Mouse (Mus musculus) intestine, embryonic 14.5 days (tissue): Measurements from ENCODE around the gene Uck1. TPM values are rescaled to one million over a fixed set of nuclear protein-coding genes. Genes with fewer than 3 reads are reported as not detected.

Experiments used
- ATAC-seq: fragments of 200-750 bp; cut with Nextera tagmentation; replicated peaks from 2 replicates; pipeline ENCODE4 v1.8.0; 2017; ENCODE audit warnings: low read depth, moderate number of reproducible peaks, moderate TSS enrichment, moderate library complexity; ENCODE audit not compliant: low FRiP score, low TSS enrichment
- DNase-seq: peaks from one replicate; pipeline ENCODE4 v3.0.0-alpha.2; 2018; ENCODE audit warnings: low spot score
- H3K27ac ChIP-seq: fragments of 300-500 bp; sonication (generic); 2 replicates; pipeline ENCODE4 v1.5.1; 2014; ENCODE audit warnings: low read depth, mild to moderate bottlenecking, control low read depth
- H3K27me3 ChIP-seq: fragments of 300-500 bp; sonication (generic); replicated peaks from 2 replicates; pipeline ENCODE4 v1.6.1; 2014; ENCODE audit warnings: low read length, control low read depth; ENCODE audit not compliant: control insufficient read depth, insufficient read depth
- H3K36me3 ChIP-seq: fragments of 300-500 bp; sonication (generic); 2 replicates; pipeline ENCODE4 v1.6.1; 2014; ENCODE audit warnings: low read length, control low read depth; ENCODE audit not compliant: control insufficient read depth, insufficient read depth
- H3K4me1 ChIP-seq: fragments of 300-500 bp; sonication (generic); replicated peaks from 2 replicates; pipeline ENCODE4 v1.6.1; 2014; ENCODE audit warnings: low read length, control low read depth, mixed read lengths; ENCODE audit not compliant: control insufficient read depth, insufficient read depth
- H3K4me2 ChIP-seq: fragments of 300-500 bp; sonication (generic); 2 replicates; pipeline ENCODE4 v1.6.1; 2014; ENCODE audit warnings: low read length
- H3K4me3 ChIP-seq: fragments of 300-500 bp; sonication (generic); 2 replicates; pipeline ENCODE4 v1.5.1; 2014; ENCODE audit warnings: low read depth, low read length, control low read depth, mixed read lengths
- H3K9ac ChIP-seq: fragments of 300-500 bp; sonication (generic); 2 replicates; pipeline ENCODE4 v1.6.1; 2014; ENCODE audit warnings: mild to moderate bottlenecking, low read length
- H3K9me3 ChIP-seq: fragments of 300-500 bp; sonication (generic); 2 replicates; pipeline ENCODE4 v1.6.1; 2016; ENCODE audit warnings: low read length, control low read depth; ENCODE audit not compliant: control insufficient read depth
- WGBS: fragments of 180-500 bp; shearing (Covaris S2); extraction: QIAGEN DNeasy Blood & Tissue Kit; methylation state at CpG from one replicate; pipeline ENCODE4 v1.1.7; 2014; 5-methylcytosine and 5-hydroxymethylcytosine counted together
- polyA plus RNA-seq: library from polyadenylated mRNA; unstranded; fragments of >200 nt; fragmentation: Nextera tagmentation; extraction: Ambion mirVana; gene quantifications from 2 replicates; pipeline ENCODE4 v1.2.1, GENCODE M21; 2014

Gene Uck1
- polyA plus RNA-seq, 1 experiment from 2014 or later = 61.8 TPM

DNA sequence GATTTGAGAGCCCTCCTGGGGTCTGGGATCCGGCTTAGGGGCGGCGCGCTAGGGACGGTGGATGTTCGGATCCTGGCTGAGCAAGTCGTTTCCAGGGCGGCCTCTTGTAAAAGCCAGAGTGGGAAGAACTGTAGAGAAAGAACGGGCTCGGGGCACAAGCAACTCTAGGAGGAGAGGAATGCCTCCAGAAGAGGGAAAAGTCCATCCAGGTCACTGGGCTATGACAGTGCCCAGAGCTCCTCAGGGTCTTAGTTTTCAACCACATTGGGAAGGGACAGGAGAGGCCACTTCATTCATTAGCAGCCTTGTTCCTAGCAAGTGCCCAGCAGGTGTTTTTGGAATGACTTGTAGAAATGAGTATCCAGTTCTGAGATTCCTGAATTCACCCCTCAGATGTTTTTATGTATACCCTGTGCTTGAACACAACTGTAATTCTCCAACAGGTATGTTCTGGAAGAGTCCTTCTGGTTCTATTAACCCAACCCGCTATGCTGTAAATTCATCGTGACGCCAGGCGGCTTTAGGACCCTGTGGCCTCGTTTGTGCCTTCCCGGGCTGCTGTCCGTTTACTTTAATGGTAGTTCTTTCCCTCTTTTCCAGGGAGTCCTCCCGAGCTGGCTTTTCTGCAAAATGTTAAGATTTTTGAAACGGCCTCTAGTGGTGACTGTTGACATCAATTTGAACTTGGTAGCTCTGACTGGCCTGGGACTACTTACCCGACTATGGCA, 23.0 kb downstream of the Uck1 start:
- Histone ChIP-seq H3K9me3 (no peaks in the 10 kb centered on the region), H3K4me3 (peak overlapping the region; percentile 72), H3K36me3 (peaks cover 24% of the 10 kb centered on the region), H3K27ac (peak overlapping the region; percentile 84), H3K4me2 (peak overlapping the region; percentile 94), H3K27me3 (no peaks in the 10 kb centered on the region), H3K4me1 (peaks cover 12% of the 10 kb centered on the region), H3K9ac (peak overlapping the region; percentile 72)
- ATAC-seq = peak; percentile 45; the same call in 1 of the 2 replicates
- peak; percentile 70 for DNase-seq
- under 1% methylated on average over 20 of the region's 20 CpGs for WGBS

DNA sequence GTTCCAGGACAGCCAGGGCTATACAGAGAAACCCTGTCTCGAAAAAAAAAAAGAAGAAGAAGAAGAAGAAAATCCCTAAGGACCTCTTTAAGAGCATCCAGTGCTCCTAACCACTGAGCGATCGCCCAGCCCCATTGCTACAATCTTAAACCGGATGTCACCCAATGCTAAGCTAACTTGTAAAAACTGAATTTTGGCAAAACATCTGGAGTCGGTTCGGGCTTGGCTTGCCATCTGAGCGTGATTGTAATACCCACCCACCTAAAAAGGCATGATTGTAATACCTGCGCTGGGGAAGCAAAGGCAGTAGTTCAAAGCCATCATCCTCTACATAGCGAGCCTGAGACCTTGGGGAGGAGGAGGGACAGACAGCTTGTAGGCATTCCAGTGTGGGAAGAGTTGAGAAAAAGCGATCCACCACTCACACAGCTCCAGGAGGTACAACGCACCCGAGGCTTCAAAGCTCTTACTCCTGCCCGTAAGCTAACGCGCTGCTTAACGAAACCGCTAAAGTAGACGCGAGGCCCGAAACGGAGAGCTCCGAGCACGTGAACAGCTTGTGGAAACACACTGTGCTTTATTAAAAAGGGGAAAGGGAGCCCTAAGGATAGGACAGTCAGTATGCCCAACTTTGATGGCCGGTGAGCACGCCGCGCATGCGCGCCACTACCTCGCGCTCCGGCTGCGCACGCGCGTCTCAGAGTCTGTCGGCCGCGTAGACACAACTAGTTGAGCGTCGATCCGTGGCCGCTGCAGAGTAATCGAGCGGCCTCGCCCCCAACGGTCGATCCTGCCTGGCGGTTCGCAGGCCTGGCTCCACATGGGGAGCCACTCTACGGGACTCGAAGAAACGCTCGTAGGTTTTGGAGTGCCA, 23.8 kb downstream of the Uck1 start, which contains the start of gene Pomt1:
TSS of gene Pomt1 (plus strand) at position 705 of the 874 bp plus-strand sequence.
- WGBS = under 1% methylated on average over 54 of the region's 54 CpGs
- Histone ChIP-seq H3K4me3 (peak within 1 kb of the TSS; percentile 72), H3K9me3 (no peaks in the 10 kb centered on the region), H3K4me1 (peaks cover 12% of the 10 kb centered on the region), H3K27ac (peak within 1 kb of the TSS; percentile 84), H3K9ac (peak within 1 kb of the TSS; percentile 72), H3K36me3 (peaks cover 32% of the 10 kb centered on the region), H3K27me3 (no peaks in the 10 kb centered on the region), H3K4me2 (peak within 1 kb of the TSS; percentile 94)
- ATAC-seq = peak; percentile 89
- DNase-seq = peak; percentile 91

DNA sequence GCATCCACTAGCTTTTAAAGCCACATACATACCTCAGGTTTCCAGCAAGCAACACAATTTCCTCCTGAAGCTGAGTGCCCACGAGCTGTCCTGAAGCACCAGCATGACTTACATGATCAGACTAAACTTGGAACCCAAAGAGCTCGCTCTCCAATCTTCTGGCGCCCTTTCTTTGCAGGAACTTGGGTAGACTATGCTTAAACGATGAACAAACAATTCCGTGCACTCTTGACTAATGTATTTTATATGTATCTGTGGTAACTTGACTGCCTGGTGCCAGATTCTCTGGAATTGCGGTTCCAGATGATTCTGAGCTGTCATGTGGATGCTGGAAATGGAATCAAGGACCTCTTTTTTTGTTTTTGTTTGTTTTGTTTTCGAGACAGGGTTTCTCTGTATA, 24.5 kb downstream of the Uck1 start:
- ATAC-seq = no peak

DNA sequence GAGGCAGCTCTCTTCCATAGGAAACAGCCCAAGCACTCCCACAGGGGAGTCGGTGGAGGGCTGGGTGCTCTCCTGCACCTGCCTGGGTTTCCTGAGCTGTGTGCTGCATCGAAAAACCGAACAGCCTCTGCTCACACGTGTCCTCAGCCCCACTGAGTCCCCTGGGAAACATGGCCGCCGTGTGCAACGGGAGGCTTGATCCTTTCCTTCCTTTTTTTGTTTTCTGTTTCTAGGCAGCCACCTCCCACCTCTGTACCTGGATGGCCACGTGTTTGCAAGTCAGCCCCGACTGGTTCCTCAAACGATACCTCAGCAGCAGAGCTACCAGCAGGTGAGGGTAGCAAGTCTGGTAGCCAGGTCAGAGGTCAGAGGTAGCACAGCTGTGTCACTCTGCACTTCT, 37.9 kb downstream of the Uck1 start:
- DNase-seq = no peak
- H3K9me3 ChIP-seq = no peaks in the 10 kb centered on the region
- H3K27ac ChIP-seq = no peak overlapping the region
- 84% methylated on average over 10 of the region's 10 CpGs for WGBS
- H3K4me1 ChIP-seq = no peaks in the 10 kb centered on the region
- H3K36me3 ChIP-seq = peaks cover 100% of the 10 kb centered on the region
- no peaks in the 10 kb centered on the region for H3K27me3 ChIP-seq
- no peak overlapping the region for H3K9ac ChIP-seq
- no peak for ATAC-seq
- no peak overlapping the region for H3K4me3 ChIP-seq
- no peak overlapping the region for H3K4me2 ChIP-seq

More for the DNA sequence above, 24.5 kb downstream of the Uck1 start:
- 31% methylated on average over 7 of the region's 7 CpGs for WGBS
- Histone ChIP-seq H3K4me2 (peak overlapping the region; percentile 94), H3K4me1 (peaks cover 12% of the 10 kb centered on the region), H3K9ac (peak overlapping the region; percentile 72), H3K9me3 (no peaks in the 10 kb centered on the region), H3K27ac (peak overlapping the region; percentile 84), H3K27me3 (no peaks in the 10 kb centered on the region), H3K4me3 (peak overlapping the region; percentile 72), H3K36me3 (peaks cover 36% of the 10 kb centered on the region)
- no peak for DNase-seq

- Histone ChIP-seq H3K27ac (no peak overlapping the region), H3K9ac (no peak overlapping the region), H3K4me2 (no peak overlapping the region), H3K4me3 (no peak overlapping the region), H3K36me3 (peaks cover 100% of the 10 kb centered on the region), H3K27me3 (no peaks in the 10 kb centered on the region), H3K4me1 (no peaks in the 10 kb centered on the region), H3K9me3 (no peaks in the 10 kb centered on the region)
- ATAC-seq = no peak
- WGBS = 88% methylated on average over 7 of the region's 7 CpGs
- DNase-seq = no peak
Observed at GRCm38 (mm10) chr2:32221577-32221976, 38.4 kb downstream of the Uck1 start.

DNA sequence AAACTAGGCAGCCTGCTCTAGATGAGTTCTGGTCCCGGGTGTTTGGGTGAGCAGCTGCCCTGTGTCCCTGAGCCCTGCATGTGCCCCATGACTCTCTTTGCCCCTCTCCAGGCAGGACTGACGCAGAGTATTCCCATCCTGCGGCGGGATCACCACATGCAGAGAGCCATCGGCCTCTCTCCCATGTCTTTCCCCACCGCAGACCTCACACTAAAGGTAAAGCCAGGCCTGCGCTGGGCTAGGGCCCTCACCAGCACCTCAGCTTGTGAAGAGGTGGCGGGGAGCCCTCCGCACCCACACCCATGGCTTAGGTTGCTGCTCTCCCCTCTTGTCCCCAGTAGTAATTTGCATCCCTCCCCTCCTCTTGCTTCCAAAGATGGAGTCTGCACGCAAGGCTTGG, 39.0 kb downstream of the Uck1 start:
- H3K4me3 ChIP-seq = no peak overlapping the region
- ATAC-seq = no peak

GRCm38 (mm10) chr2:32220021-32220420, 39.9 kb downstream of the Uck1 start:
- Histone ChIP-seq H3K4me2 (no peak overlapping the region), H3K9ac (no peak overlapping the region), H3K4me3 (no peak overlapping the region), H3K27me3 (no peaks in the 10 kb centered on the region), H3K4me1 (no peaks in the 10 kb centered on the region), H3K9me3 (no peaks in the 10 kb centered on the region), H3K36me3 (peaks cover 100% of the 10 kb centered on the region), H3K27ac (no peak overlapping the region)
- ATAC-seq (no peak), DNase-seq (no peak)
- 88% methylated on average over 6 of the region's 6 CpGs for WGBS

More for the DNA sequence above, 39.0 kb downstream of the Uck1 start:
- Histone ChIP-seq H3K4me2 (no peak overlapping the region), H3K36me3 (peaks cover 100% of the 10 kb centered on the region), H3K9me3 (no peaks in the 10 kb centered on the region), H3K9ac (no peak overlapping the region), H3K27me3 (no peaks in the 10 kb centered on the region), H3K4me1 (no peaks in the 10 kb centered on the region), H3K27ac (no peak overlapping the region)
- WGBS = 91% methylated on average over 10 of the region's 10 CpGs
- DNase-seq = no peak

- no peak overlapping the region for H3K4me3 ChIP-seq
- H3K27ac ChIP-seq = no peak overlapping the region
- 91% methylated on average over 14 of the region's 14 CpGs for WGBS
- H3K4me1 ChIP-seq = no peaks in the 10 kb centered on the region
- H3K4me2 ChIP-seq = no peak overlapping the region
- no peaks in the 10 kb centered on the region for H3K27me3 ChIP-seq
- no peaks in the 10 kb centered on the region for H3K9me3 ChIP-seq
- DNase-seq = no peak
- no peak for ATAC-seq
- no peak overlapping the region for H3K9ac ChIP-seq
- H3K36me3 ChIP-seq = peaks cover 100% of the 10 kb centered on the region
Observed at GRCm38 (mm10) chr2:32219501-32219900, 40.5 kb downstream of the Uck1 start.
